Mouse (Mus musculus) hindbrain, postnatal 0 days (tissue): ENCODE measurements around the gene Nek4. TPM values are rescaled to one million over a fixed set of nuclear protein-coding genes. Genes with fewer than 3 reads are reported as not detected.

Experiments
- ATAC-seq: fragments of 200-750 bp; cut with Nextera tagmentation; 2 replicates; pipeline ENCODE4 v1.8.0; 2017; ENCODE audit warnings: mild to moderate bottlenecking, moderate TSS enrichment, moderate library complexity
- DNase-seq: peaks from one replicate; pipeline ENCODE4 v3.0.0-alpha.2; 2015; ENCODE audit warnings: low spot score
- H3K27ac ChIP-seq: fragments of 300-500 bp; sonication (generic); 2 replicates; pipeline ENCODE4 v1.5.1; 2014; ENCODE audit warnings: mild to moderate bottlenecking
- H3K27me3 ChIP-seq: fragments of 300-500 bp; sonication (generic); 2 replicates; pipeline ENCODE4 v1.6.1; 2014; ENCODE audit warnings: low read length, mixed read lengths; ENCODE audit not compliant: insufficient read depth
- H3K36me3 ChIP-seq: fragments of 300-500 bp; sonication (generic); 2 replicates; pipeline ENCODE4 v1.6.1; 2014; ENCODE audit warnings: low read length, mixed read lengths; ENCODE audit not compliant: insufficient read depth
- H3K4me1 ChIP-seq: fragments of 300-500 bp; sonication (generic); 2 replicates; pipeline ENCODE4 v1.6.1; 2014; ENCODE audit warnings: antibody characterized with exemption, low read length, mixed read lengths; ENCODE audit not compliant: insufficient read depth
- H3K4me2 ChIP-seq: fragments of 300-500 bp; sonication (generic); 2 replicates; pipeline ENCODE4 v1.6.1; 2014; ENCODE audit warnings: low read depth, mild to moderate bottlenecking, low read length, moderate library complexity, mixed read lengths
- H3K4me3 ChIP-seq: fragments of 300-500 bp; sonication (generic); 2 replicates; pipeline ENCODE4 v1.5.1; 2014; ENCODE audit warnings: low read length
- H3K9ac ChIP-seq: fragments of 300-500 bp; sonication (generic); replicated peaks from 2 replicates; pipeline ENCODE4 v1.6.1; 2014; ENCODE audit warnings: mild to moderate bottlenecking, low read length, moderate library complexity, mixed read lengths
- H3K9me3 ChIP-seq: fragments of 300-500 bp; sonication (generic); 2 replicates; pipeline ENCODE4 v1.6.1; 2016; ENCODE audit warnings: low read length, mixed read lengths
- CTCF ChIP-seq: IDR thresholded peaks from 2 replicates; pipeline ENCODE4 v1.5.1; 2016; ENCODE audit warnings: antibody characterized with exemption, control low read depth, low read depth
- WGBS: fragments of 180-500 bp; shearing (Covaris S2); extraction: QIAGEN DNeasy Blood & Tissue Kit; methylation state at CpG from one replicate; pipeline ENCODE4 v1.1.7; 2014; 5-methylcytosine and 5-hydroxymethylcytosine counted together
- polyA plus RNA-seq: library from polyadenylated mRNA; unstranded; fragments of >200 nt; fragmentation: Nextera tagmentation; extraction: Ambion mirVana; gene quantifications from 2 replicates; pipeline ENCODE4 v1.2.1, GENCODE M21; 2015
- total RNA-seq: library from RNA; depleted of rRNA; stranded (reverse); fragments of >200 nt; gene quantifications from 2 replicates; pipeline ENCODE4 v1.2.3, GENCODE M21; 2014; rRNA removed

Gene Nek4
- 8.4 and 13.3 TPM in 2 replicates for total RNA-seq
- 11.8 and 12.8 TPM in 2 replicates for polyA plus RNA-seq

- peak within 1 kb of the TSS; percentile 83 for H3K4me3 ChIP-seq
- peak; percentile 100 for ATAC-seq
- DNase-seq: peak; percentile 99
- no peaks in the 10 kb centered on the region for H3K9me3 ChIP-seq
- peaks cover 3% of the 10 kb centered on the region; the same call in 1 of the 2 replicates for H3K4me1 ChIP-seq
- WGBS: under 1% methylated on average over 57 of the region's 57 CpGs
- H3K36me3 ChIP-seq: no peaks in the 10 kb centered on the region
- peak within 1 kb of the TSS; percentile 80 for H3K9ac ChIP-seq
- peak; percentile 58 for TF ChIP-seq CTCF
- H3K4me2 ChIP-seq: peak within 1 kb of the TSS; percentile 80
- H3K27ac ChIP-seq: peak within 1 kb of the TSS; percentile 79
- H3K27me3 ChIP-seq: no peaks in the 10 kb centered on the region
These were observed at the start of gene Nek4 for GRCm38 (mm10) chr14:30951154-30951825. Nek4 (plus strand) TSS chr14:30951377.

GRCm38 (mm10) chr14:30902628-30903027 is 48.5 kb upstream of the Nek4 start:
- TF ChIP-seq CTCF: no peak
- Histone ChIP-seq H3K9ac (no peak overlapping the region), H3K36me3 (no peaks in the 10 kb centered on the region), H3K4me1 (no peaks in the 10 kb centered on the region), H3K27ac (no peak overlapping the region), H3K27me3 (no peaks in the 10 kb centered on the region), H3K4me3 (no peak overlapping the region), H3K9me3 (no peaks in the 10 kb centered on the region), H3K4me2 (no peak overlapping the region)
- ATAC-seq (no peak), DNase-seq (no peak)
- WGBS: 90% methylated on average over 5 of the region's 5 CpGs

- DNase-seq: no peak
- no peaks in the 10 kb centered on the region for H3K27me3 ChIP-seq
- H3K36me3 ChIP-seq: no peaks in the 10 kb centered on the region
- TF ChIP-seq CTCF: no peak
- ATAC-seq: no peak
- WGBS: 74% methylated on average over 3 of the region's 3 CpGs
- H3K9ac ChIP-seq: no peak overlapping the region
- H3K4me3 ChIP-seq: no peak overlapping the region
- no peak overlapping the region for H3K27ac ChIP-seq
- no peaks in the 10 kb centered on the region for H3K4me1 ChIP-seq
- no peak overlapping the region for H3K4me2 ChIP-seq
- no peaks in the 10 kb centered on the region for H3K9me3 ChIP-seq
These were observed 48.1 kb upstream of the Nek4 start for GRCm38 (mm10) chr14:30903036-30903435.

- no peaks in the 10 kb centered on the region for H3K36me3 ChIP-seq
- DNase-seq: no peak
- WGBS: 65% methylated on average over 8 of the region's 8 CpGs
These were observed 46.9 kb upstream of the Nek4 start for GRCm38 (mm10) chr14:30904307-30904706.

GRCm38 (mm10) chr14:30906001-30906400 is 45.2 kb upstream of the Nek4 start:
- WGBS: 94% methylated on average over 6 of the region's 6 CpGs
- ATAC-seq (no peak), DNase-seq (no peak)
- H3K4me2 ChIP-seq: no peak overlapping the region
- no peaks in the 10 kb centered on the region for H3K27me3 ChIP-seq
- TF ChIP-seq CTCF: no peak
- H3K9me3 ChIP-seq: no peaks in the 10 kb centered on the region
- H3K27ac ChIP-seq: no peak overlapping the region
- H3K36me3 ChIP-seq: no peaks in the 10 kb centered on the region
- no peaks in the 10 kb centered on the region for H3K4me1 ChIP-seq
- no peak overlapping the region for H3K9ac ChIP-seq
- no peak overlapping the region for H3K4me3 ChIP-seq

More at GRCm38 (mm10) chr14:30904307-30904706, 46.9 kb upstream of the Nek4 start:
- TF ChIP-seq CTCF: no peak
- H3K9me3 ChIP-seq: no peaks in the 10 kb centered on the region
- H3K27me3 ChIP-seq: no peaks in the 10 kb centered on the region
- no peak overlapping the region for H3K4me3 ChIP-seq
- no peak for ATAC-seq
- no peak overlapping the region for H3K27ac ChIP-seq
- H3K9ac ChIP-seq: no peak overlapping the region
- H3K4me1 ChIP-seq: no peaks in the 10 kb centered on the region
- H3K4me2 ChIP-seq: no peak overlapping the region

GRCm38 (mm10) chr14:30907814-30908265 is 43.3 kb upstream of the Nek4 start:
- no peak for TF ChIP-seq CTCF
- no peak overlapping the region for H3K4me3 ChIP-seq
- no peak for DNase-seq
- H3K27ac ChIP-seq: no peak overlapping the region
- H3K27me3 ChIP-seq: no peaks in the 10 kb centered on the region
- ATAC-seq: no peak
- H3K4me1 ChIP-seq: no peaks in the 10 kb centered on the region
- no peaks in the 10 kb centered on the region for H3K36me3 ChIP-seq
- 87% methylated on average over 3 of the region's 3 CpGs for WGBS
- no peaks in the 10 kb centered on the region for H3K9me3 ChIP-seq
- H3K9ac ChIP-seq: no peak overlapping the region
- H3K4me2 ChIP-seq: no peak overlapping the region

GRCm38 (mm10) chr14:30911141-30911540 is 40.0 kb upstream of the Nek4 start:
- no peak overlapping the region for H3K4me3 ChIP-seq
- no peak overlapping the region for H3K27ac ChIP-seq
- no peaks in the 10 kb centered on the region for H3K27me3 ChIP-seq
- DNase-seq (no peak), ATAC-seq (no peak)
- H3K9me3 ChIP-seq: no peaks in the 10 kb centered on the region
- TF ChIP-seq CTCF: no peak
- WGBS: 89% methylated on average over 8 of the region's 8 CpGs
- no peaks in the 10 kb centered on the region for H3K36me3 ChIP-seq
- no peaks in the 10 kb centered on the region for H3K4me1 ChIP-seq
- H3K9ac ChIP-seq: no peak overlapping the region
- H3K4me2 ChIP-seq: no peak overlapping the region
